Mouse (Mus musculus) splenic B cell, adult 2 months (primary cell): ENCODE measurements around the gene Magea2.
"Not testable (repeated sequence)": the region's sequence is repeated elsewhere in the genome, so short reads cannot be mapped to it uniquely, and the experiment has no call there.

Experiments
- DNase-seq: peaks from one replicate; pipeline ENCODE4 v3.0.0-alpha.2; 2011; ENCODE audit warnings: low read depth, low spot score
- H3K27me3 ChIP-seq: 2 replicates; pipeline ENCODE4 v1.6.1; 2012; ENCODE audit warnings: mild to moderate bottlenecking, low read length, moderate library complexity, mixed read lengths; ENCODE audit not compliant: control insufficient read depth, poor library complexity, insufficient read depth, severe bottlenecking
- H3K36me3 ChIP-seq: 2 replicates; pipeline ENCODE4 v1.6.1; 2012; ENCODE audit warnings: mild to moderate bottlenecking, low read length, moderate library complexity, mixed read lengths; ENCODE audit not compliant: control insufficient read depth, poor library complexity, insufficient read depth, severe bottlenecking

Magea2 gene

GRCm38 (mm10) chrX:155093566-155093965, at the start of gene Magea2:
Gene Magea2, minus strand, starts transcription at chrX:155093666.
- not testable (repeated sequence) for H3K27me3 ChIP-seq, H3K36me3 ChIP-seq, DNase-seq

GRCm38 (mm10) chrX:155128312-155128711, 34.8 kb upstream of the Magea2 start, which contains the start of gene Cldn34b2:
Gene Cldn34b2, minus strand, starts transcription at chrX:155128412.
- not testable (repeated sequence) for H3K27me3 ChIP-seq, DNase-seq, H3K36me3 ChIP-seq

- Histone ChIP-seq H3K36me3 (no peaks in the 10 kb centered on the region), H3K27me3 (no peaks in the 10 kb centered on the region)
- DNase-seq: no peak
Measured at GRCm38 (mm10) chrX:155098024-155098423, 4.6 kb upstream of the Magea2 start.

- not testable (repeated sequence) for H3K27me3 ChIP-seq, DNase-seq
Measured at GRCm38 (mm10) chrX:155089693-155090092, 3.8 kb downstream of the Magea2 start, which contains the start of gene Magea1. Gene Magea1, minus strand, starts transcription at chrX:155089793.

GRCm38 (mm10) chrX:155063045-155063444, 30.4 kb downstream of the Magea2 start, which contains the start of gene Magea5:
Gene Magea5, minus strand, starts transcription at chrX:155063145.
- not testable (repeated sequence) for H3K27me3 ChIP-seq, DNase-seq, H3K36me3 ChIP-seq

More at GRCm38 (mm10) chrX:155089693-155090092, 3.8 kb downstream of the Magea2 start, which contains the start of gene Magea1:
- not testable (repeated sequence) for H3K36me3 ChIP-seq

GRCm38 (mm10) chrX:154995750-154996149, 97.7 kb downstream of the Magea2 start, which contains the start of gene Magea8:
Gene Magea8, minus strand, starts transcription at chrX:154995850.
- not testable (repeated sequence) for H3K27me3 ChIP-seq, H3K36me3 ChIP-seq, DNase-seq
